Mouse (Mus musculus) 416B (cell line): ENCODE data around the gene Man1c1.

Experiments used
- DNase-seq: peaks from one replicate; pipeline ENCODE4 v3.0.0; 2011; ENCODE audit warnings: low read depth

Man1c1 gene

DNA sequence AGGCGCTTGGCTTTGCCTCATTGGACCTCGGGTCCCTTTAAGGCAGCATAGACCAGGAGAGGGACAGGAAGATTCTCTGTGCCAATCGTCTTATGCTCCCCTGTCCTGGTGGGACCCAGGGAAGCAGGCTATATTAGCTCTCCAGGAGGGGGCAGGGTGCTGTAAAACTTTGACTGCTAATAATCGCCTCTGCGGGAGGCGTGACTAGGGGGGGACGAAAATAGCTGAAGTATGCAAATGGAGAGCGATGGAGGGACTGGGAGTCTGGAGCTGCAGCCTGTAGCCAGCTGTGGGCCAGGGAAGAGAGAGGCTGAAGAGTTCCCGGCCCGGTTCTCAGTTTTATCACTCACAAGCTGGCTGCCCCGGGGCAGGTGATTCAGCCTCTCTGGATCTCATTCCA, 124.9 kb downstream of the Man1c1 start:
- DNase-seq, result no peak

GRCm38 (mm10) chr4:134578407-134578806, 125.7 kb downstream of the Man1c1 start:
- peak; percentile 77 for DNase-seq

- peak; percentile 52 for DNase-seq
Measured at GRCm38 (mm10) chr4:134577281-134577680, 126.8 kb downstream of the Man1c1 start.

GRCm38 (mm10) chr4:134575486-134575885, 128.6 kb downstream of the Man1c1 start:
- no peak for DNase-seq

DNA sequence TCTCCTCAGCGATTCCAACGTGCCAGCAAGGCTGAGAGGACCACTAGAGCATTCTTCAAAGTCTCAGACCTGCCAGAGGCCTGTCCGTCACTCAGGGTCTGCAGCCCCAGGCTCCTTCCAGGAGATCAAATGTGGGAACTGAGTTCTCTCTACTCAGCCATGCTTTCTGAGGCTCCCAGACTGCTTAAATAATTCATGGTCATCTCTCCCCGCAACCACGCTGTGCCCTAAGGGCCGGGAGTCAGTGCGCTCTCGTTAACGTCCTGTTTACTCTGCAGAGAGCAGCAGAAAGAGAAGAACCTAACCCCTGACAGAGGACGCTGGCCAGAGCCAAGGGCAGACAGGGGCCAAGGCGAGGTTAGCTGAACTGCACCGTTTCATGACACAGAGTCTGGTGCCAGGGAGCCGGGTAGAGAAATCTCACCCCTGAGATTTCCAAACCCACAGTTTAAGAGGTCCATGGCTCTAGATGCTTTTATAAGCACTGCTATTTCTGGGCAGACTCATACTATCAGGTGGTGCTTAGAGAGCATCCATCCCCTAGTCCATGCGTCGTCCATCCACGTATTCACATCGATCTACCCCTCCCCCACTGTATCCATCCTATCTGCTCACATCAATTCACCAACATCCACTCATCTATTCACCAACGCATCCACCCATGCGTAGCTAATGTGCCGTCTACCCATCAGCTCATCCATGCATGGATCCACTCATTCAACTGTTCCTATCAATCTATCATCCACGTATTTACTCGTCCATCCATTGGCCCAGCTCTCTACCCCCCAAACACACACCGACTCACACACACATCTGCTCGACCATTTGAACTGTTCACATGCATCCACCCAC, 131.4 kb downstream of the Man1c1 start:
- DNase-seq, result no peak

DNA sequence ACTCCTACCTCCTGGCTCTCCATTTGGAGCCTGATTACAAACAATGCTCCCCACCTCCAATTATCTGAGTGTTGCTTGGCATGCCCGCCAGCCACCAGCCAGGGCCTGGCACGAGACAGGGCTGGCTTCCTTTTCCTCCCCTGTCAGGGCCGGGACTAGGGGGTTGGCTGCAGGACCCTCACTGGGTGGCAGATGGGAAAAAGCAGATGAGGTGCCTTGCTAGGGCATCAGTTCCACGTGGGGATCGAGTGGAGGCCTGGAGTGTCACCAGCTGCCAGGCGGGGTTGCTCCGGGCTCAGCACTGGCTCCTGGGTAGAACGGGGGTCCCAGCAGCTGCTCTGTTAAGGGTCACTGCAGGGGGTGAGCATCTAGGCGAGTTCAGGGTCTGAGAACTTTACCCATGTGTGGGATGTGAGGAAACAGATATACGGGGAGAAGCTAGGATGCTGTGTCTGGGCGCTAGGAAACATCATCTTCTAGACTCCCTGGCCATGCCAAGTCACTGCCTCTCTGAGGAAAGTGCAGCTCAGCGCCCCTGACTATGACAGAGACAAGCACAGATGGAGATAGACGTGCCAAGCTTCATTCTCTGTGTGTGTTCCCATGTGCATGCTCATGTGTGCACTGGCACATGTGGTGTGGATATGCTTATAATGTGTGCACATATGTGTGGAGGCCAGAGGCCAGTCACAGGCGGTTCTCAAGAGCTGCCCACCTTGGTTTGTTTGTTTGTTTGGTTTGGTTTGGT, 133.2 kb downstream of the Man1c1 start:
- DNase-seq, result no peak

DNA sequence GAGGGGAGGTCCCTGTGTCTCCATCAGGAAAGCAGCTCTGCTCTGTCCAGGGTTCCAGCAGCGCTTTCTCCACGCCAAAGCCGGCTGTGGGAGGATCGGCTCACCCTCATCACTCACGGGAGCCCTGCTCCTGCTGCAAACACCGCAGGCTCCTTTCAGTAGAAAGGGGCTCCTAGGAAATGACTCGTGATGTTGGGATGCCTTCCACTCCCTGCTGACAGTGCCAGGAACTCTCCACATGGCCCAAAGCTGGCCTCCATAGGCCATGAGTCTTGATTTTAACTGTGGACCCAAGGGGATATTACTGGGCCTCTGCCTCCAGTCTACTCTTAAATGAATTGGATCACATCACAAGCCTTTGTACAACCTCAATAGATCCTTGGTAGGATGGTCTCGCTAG, 134.3 kb downstream of the Man1c1 start:
- no peak for DNase-seq

GRCm38 (mm10) chr4:134569205-134569604, 134.9 kb downstream of the Man1c1 start:
- DNase-seq, result no peak

DNA sequence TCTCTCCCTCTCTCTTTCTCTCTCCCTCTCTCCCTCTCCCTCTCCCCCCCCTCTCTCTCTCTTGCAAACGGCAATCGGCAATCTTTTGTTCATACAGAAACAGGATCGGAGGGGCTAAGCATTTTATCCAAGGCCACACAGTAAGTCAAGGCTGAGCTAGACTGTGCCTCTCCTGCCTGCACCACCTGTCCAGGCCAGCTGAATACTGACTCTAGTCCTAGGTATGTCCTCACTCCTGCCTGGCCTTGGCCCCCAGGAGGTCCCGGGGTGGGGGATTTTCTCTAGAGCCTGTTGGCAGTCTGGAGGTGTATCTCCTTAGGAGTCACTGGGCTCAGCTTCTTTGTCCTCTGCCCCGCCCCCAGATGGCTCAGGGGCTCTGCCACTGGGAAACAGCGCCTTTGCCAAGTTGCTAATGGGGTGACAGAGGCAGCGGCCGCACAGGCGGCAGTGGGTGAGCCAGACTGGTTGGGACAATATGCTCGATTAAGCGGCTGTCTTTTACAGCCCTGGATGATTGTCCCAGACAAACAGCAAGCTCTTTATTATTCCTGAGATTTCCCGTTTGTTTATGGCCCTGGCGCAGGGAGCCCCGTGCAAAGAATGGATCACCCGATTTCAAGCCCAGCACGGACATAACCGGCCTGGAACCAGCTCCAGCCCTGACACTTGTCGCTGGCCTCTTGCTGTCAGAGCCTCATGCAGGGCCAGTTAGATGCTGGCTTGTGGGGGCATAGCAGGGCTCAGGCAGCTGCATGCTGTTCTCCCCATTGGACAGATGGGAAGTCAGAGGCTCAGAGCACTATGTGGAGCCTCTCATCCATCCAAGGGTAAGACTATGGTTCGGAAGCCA, 136.5 kb downstream of the Man1c1 start:
- DNase-seq, result no peak

DNA sequence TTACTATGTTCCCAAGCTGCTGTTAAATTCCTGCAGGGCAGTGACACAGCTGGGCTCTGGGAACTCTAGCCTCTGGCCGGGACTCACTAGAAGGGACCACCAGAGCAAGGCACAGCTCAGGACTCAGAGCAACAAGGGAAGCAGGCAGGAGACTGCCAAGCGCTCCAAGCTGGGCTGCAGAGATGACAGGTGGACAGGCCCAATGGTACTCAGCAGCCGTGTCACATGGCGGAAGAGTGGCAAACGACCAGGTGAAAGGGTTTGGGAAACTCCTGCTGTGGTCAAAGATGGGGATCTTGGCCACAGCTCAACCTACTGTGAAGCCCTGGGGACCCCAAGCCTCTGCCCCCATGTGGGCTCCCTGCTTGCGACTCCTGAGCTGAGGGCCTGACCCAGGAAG, 140.0 kb downstream of the Man1c1 start:
- no peak for DNase-seq

- no peak for DNase-seq
Measured at GRCm38 (mm10) chr4:134563624-134564023, 140.5 kb downstream of the Man1c1 start.

DNA sequence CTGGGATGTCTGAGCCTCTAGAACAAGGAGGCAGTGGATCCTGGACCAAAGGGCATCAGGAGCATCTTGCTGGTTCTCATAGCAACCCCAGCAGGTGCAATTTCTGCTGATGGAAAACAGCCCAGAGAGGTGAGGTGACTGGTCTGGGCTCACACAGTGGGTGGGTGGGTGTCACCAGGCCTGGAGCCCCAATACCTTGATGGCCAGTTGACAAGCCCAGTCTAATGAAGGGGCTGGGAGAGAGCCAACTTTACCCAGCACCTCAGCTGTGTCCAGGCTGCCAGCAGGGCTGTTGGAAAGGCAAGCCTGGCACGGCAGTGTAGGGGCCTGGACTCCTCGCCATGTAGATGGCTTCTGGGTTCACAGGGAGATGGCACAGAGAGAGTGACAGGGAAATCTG, 142.1 kb downstream of the Man1c1 start:
- DNase-seq, result no peak

DNA sequence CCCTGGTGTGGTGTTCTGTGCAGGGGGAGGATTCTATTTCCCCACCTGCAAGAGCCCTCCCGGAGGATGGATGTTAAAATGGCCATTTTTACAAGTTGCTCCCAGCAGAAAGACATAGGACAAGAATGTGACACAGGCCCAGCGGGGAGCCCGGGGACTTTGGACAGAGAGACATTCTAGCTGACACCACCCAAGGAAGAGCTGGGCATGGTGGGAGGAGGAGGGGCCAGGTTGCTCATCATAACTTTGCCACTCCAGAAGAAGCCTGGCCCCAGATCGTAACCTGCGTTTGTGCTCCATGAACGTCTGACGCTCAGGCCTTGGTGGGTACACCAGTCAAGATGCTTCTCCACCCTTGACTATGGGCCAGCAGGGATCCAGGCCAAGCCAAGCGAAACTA, 143.4 kb downstream of the Man1c1 start:
- no peak for DNase-seq

- DNase-seq, result peak; percentile 74
Measured at GRCm38 (mm10) chr4:134559154-134559553, 144.9 kb downstream of the Man1c1 start.

DNA sequence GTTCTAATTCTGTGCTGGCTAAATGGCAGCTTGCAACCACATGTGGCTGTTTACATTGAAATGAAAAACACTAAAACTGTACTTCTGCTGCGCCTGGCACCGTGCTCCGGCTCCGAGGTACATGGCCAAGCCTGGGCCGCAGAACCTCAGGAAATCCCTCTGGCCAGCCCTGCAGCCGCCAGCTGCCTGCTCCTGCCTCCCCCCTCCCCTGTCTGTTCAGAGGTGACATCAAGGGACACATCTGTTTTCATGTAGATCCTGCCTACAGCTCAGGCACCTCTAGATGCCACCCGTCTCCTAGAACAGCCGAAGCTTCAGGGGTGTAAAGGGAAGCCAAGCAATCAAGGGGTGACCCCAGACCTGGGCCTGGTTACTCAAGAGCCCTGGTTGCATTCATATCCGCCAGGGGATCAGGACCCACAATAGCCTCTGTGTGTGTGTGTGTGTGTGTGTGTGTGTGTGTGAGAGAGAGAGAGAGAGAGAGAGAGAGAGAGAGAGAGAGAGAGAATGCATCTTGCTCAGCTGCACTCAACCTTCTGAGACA, 145.4 kb downstream of the Man1c1 start:
- peak; percentile 75 for DNase-seq

DNA sequence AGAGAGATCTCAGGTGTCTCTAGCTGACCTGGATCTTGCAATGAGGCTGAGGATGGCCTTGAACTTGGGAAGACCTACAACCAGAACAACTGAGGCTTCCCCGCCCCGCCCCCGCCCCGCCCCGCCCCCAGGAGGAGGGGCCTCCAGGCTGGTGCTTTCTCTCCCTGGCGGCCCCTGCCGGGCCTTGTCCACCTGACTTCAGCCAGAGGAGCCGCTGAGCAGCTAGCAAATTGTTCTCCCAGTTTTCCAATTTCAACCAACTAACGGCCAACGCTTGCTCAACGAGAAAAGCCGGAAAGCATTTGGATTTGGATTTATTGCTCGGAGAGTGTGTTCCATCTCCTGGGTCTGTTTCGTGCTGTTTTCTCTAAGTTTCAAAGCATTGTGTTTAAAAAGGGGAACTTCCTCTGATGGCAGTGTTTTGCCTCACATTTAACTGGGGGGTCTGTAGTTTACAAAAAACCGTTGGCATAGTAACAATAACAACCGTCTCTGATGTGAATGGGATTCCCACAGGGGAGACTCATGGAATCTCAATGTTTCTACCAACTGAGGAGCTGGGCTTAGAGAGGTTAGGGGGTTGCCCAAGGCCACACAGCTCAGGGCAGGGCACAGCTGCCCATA, 146.4 kb downstream of the Man1c1 start:
- DNase-seq, result peak; percentile 42

GRCm38 (mm10) chr4:134555956-134556580, 148.0 kb downstream of the Man1c1 start:
- peak; percentile 80 for DNase-seq

DNA sequence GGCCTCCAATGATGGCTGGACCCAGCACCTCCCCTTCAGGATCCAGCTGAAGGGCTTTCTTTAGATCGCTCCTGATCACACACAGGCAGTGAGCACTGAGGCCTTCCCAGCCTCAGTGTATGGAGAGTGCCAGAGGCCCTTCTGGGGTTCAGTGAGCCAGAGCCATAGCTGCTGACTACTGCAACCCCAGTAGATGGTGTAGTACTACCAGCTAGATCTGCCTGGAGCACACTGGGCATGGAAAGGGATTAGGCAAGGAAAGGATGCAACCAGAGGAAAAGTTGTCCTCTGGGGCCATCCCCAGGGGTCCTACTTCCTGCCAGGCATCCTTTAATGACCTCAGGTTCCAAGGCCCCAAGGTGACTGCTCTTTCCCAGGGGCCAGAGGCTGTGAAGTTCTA, 150.5 kb downstream of the Man1c1 start:
- no peak for DNase-seq

DNA sequence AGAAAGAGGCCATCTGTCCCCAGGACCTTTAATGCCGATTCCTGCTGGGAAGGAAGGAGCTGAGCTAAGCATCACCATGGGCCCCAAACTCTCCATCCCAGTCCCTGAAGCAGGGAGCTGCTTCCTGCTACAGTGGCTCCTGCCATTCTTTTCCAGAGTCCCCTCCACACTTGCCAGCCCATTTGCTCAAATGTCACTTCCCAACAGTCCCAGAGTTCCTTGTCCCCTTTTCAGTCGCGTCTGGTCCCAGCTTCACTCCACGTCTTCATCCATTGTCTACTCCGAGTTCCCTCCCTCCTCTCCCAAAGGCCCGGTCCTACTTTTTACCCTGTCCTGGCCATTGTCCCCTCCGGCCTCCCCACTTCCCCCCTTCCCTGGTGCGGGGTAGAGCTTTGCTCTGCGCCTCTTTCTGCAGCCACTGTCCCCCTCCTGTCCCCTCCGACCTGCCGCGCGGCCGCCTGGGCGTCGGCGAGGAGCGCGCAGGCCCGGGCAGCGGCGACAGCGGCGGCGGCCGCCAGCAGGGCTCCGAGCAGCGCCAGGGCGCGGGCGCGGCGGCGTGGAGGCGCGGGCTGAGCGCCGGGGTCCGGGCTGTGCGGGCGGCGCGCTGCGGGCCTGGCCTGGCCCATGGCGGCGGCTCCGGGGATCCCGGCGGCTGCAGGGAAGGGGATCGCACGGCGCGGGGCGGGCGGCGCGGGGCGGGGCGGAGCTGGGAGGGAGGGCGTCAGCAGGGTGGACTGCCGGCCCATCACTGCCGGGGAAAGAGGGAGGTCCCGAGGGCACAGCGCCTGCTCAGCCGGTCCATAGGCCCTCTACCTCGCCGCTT, 152.4 kb downstream of the Man1c1 start, which contains the start of gene Selenon:
Gene Selenon, minus strand, starts transcription at position 673 of the 823 bp plus-strand sequence.
- no peak for DNase-seq

- DNase-seq, result no peak
Measured at GRCm38 (mm10) chr4:134549899-134550298, 154.2 kb downstream of the Man1c1 start.
